Mouse (Mus musculus): ENCODE results near the gene Ccdc183. TPM values are rescaled to one million over a fixed set of nuclear protein-coding genes. Genes with fewer than 3 reads are reported as not detected.

Ccdc183 gene
- polyA plus RNA-seq, 1 experiment from 2014 or later = 0.23 TPM

DNA sequence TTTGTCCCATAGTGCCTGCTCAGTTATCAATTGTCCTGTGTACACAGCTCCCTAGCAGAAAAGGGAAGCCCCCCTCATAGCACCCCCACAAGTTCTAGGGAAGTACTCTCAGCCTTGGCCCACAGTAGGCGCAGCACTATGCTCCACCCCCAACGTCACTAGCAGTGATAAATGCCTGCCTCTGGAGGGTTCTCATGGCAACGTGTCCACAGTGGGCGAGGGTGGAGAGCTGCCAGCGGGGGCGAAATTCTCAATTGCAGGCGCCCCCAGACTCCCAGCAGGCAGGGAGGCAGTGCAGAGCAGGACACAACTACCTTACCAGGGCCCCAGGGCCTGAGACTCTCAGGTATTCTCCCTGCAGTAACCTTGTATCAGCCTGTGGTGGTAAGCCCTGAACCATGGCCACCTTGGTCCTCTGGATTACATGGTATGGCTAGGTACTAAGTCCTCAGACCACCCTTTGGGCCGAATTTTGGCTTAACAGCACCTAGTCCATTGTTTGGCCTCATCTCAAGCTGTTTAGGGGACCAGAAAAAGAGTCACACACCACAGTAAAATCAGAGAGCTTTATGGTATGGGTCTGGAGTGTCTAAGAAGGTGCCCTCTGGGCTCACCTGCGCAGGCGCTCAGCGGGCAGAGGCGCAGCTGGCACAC, 34.9 kb downstream of the Ccdc183 start:
- H3K9me3 ChIP-seq (ENCODE audit: control insufficient read depth, low read length) = no peaks in the 10 kb centered on the region
- H3K4me2 ChIP-seq (replicated peaks; ENCODE audit: low read depth, low read length) = no peak overlapping the region
- peaks cover 31% of the 10 kb centered on the region for H3K4me1 ChIP-seq (ENCODE audit: control insufficient read depth, insufficient read depth, low read length)
- ATAC-seq (ENCODE audit: low FRiP score, low TSS enrichment) = no peak
- H3K27me3 ChIP-seq (ENCODE audit: control insufficient read depth, insufficient read depth, low read length) = peaks cover 36% of the 10 kb centered on the region
- peaks cover 46% of the 10 kb centered on the region for H3K36me3 ChIP-seq (ENCODE audit: control insufficient read depth, insufficient read depth, low read length)
- WGBS = 55% methylated on average over 12 of the region's 12 CpGs
- H3K9ac ChIP-seq (ENCODE audit: low read depth, low read length) = no peak overlapping the region
- no peak overlapping the region for H3K27ac ChIP-seq (ENCODE audit: low read depth, low read length)
- no peak overlapping the region for H3K4me3 ChIP-seq (ENCODE audit: low read length)

DNA sequence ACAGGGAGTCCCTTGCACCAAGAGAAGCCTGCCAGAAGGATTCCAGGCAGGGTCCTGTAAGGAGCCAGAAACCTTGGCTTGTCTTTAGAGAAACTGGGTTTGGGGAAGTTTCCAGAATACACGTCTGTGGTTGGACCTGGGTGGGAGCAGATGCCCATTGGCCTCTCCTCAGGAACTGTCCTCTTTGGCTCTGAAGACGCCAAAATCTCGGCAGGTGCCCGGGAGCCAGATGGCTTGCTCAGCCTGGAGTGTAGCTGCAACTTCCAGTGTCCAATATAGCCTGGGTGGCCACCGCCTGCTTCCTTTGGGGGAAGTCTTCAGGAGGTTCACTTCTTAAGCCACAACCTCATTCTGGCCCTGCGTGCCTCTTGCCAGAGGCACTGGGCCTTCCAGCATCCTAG, 35.6 kb downstream of the Ccdc183 start:
- peak overlapping the region; percentile 61 for H3K4me2 ChIP-seq (replicated peaks; ENCODE audit: low read depth, low read length)
- WGBS = 33% methylated on average over 6 of the region's 6 CpGs
- peaks cover 2% of the 10 kb centered on the region; the same call in 1 of the 2 replicates for H3K9me3 ChIP-seq (ENCODE audit: control insufficient read depth, low read length)
- H3K9ac ChIP-seq (ENCODE audit: low read depth, low read length) = no peak overlapping the region
- H3K4me1 ChIP-seq (ENCODE audit: control insufficient read depth, insufficient read depth, low read length) = peaks cover 37% of the 10 kb centered on the region
- H3K36me3 ChIP-seq (ENCODE audit: control insufficient read depth, insufficient read depth, low read length) = peaks cover 39% of the 10 kb centered on the region
- ATAC-seq (ENCODE audit: low FRiP score, low TSS enrichment) = no peak
- peaks cover 43% of the 10 kb centered on the region for H3K27me3 ChIP-seq (ENCODE audit: control insufficient read depth, insufficient read depth, low read length)
- H3K27ac ChIP-seq (ENCODE audit: low read depth, low read length) = no peak overlapping the region
- H3K4me3 ChIP-seq (ENCODE audit: low read length) = no peak overlapping the region

GRCm38 (mm10) chr2:25581294-25581864, 36.1 kb downstream of the Ccdc183 start, which contains the start of gene Ajm1:
Gene Ajm1 (minus strand): TSS chr2:25581757.
- H3K4me2 ChIP-seq (replicated peaks; ENCODE audit: low read depth, low read length) = peak within 1 kb of the TSS; percentile 61
- peak; percentile 73 for ATAC-seq (ENCODE audit: low FRiP score, low TSS enrichment)
- peaks cover 2% of the 10 kb centered on the region; the same call in 1 of the 2 replicates for H3K9me3 ChIP-seq (ENCODE audit: control insufficient read depth, low read length)
- WGBS = 3% methylated on average over 19 of the region's 19 CpGs
- H3K4me3 ChIP-seq (ENCODE audit: low read length) = peak within 1 kb of the TSS; percentile 32
- peaks cover 37% of the 10 kb centered on the region for H3K4me1 ChIP-seq (ENCODE audit: control insufficient read depth, insufficient read depth, low read length)
- no peak within 1 kb of the TSS for H3K9ac ChIP-seq (ENCODE audit: low read depth, low read length)
- peaks cover 34% of the 10 kb centered on the region for H3K36me3 ChIP-seq (ENCODE audit: control insufficient read depth, insufficient read depth, low read length)
- peaks cover 48% of the 10 kb centered on the region for H3K27me3 ChIP-seq (ENCODE audit: control insufficient read depth, insufficient read depth, low read length)
- H3K27ac ChIP-seq (ENCODE audit: low read depth, low read length) = no peak within 1 kb of the TSS

DNA sequence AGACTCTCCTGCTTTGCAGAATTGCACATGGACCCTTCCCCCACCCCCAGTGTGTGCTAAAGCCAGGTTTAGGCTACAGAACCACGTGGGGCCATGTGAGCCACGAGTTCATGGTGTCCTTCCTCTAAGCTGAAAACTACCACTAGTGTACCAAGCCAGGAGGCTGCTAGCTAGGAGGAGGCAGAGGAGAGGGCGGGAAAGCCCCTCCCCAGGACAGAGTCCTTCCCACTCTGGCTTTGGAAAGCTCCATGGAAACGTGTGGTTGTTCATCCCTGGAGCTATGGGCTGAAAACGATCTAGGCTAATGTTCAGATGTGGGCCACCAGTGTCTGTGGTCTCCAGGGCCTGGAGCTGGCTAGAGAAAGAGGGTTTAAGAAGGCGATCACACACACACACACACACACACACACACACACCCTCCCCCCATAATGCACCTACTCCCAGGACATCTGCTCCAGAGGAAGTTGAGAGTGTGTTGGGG, 36.8 kb downstream of the Ccdc183 start:
- Histone ChIP-seq H3K4me3 (ENCODE audit: low read length) (no peak overlapping the region), H3K27ac (ENCODE audit: low read depth, low read length) (no peak overlapping the region), H3K36me3 (ENCODE audit: control insufficient read depth, insufficient read depth, low read length) (peaks cover 27% of the 10 kb centered on the region), H3K9ac (ENCODE audit: low read depth, low read length) (no peak overlapping the region), H3K4me2 (replicated peaks; ENCODE audit: low read depth, low read length) (no peak overlapping the region), H3K4me1 (ENCODE audit: control insufficient read depth, insufficient read depth, low read length) (peaks cover 39% of the 10 kb centered on the region), H3K9me3 (ENCODE audit: control insufficient read depth, low read length) (peaks cover 2% of the 10 kb centered on the region; the same call in 1 of the 2 replicates), H3K27me3 (ENCODE audit: control insufficient read depth, insufficient read depth, low read length) (peaks cover 56% of the 10 kb centered on the region)
- no peak for ATAC-seq (ENCODE audit: low FRiP score, low TSS enrichment)
- 50% methylated on average over 6 of the region's 6 CpGs for WGBS

- Histone ChIP-seq H3K9me3 (ENCODE audit: control insufficient read depth, low read length) (peaks cover 2% of the 10 kb centered on the region; the same call in 1 of the 2 replicates), H3K27ac (ENCODE audit: low read depth, low read length) (no peak overlapping the region), H3K4me1 (ENCODE audit: control insufficient read depth, insufficient read depth, low read length) (peaks cover 43% of the 10 kb centered on the region), H3K27me3 (ENCODE audit: control insufficient read depth, insufficient read depth, low read length) (peaks cover 56% of the 10 kb centered on the region), H3K4me3 (ENCODE audit: low read length) (peak overlapping the region; percentile 22), H3K36me3 (ENCODE audit: control insufficient read depth, insufficient read depth, low read length) (peaks cover 20% of the 10 kb centered on the region), H3K4me2 (replicated peaks; ENCODE audit: low read depth, low read length) (peak overlapping the region; percentile 39), H3K9ac (ENCODE audit: low read depth, low read length) (no peak overlapping the region)
- no peak for ATAC-seq (ENCODE audit: low FRiP score, low TSS enrichment)
- 8% methylated on average over 27 of the region's 27 CpGs for WGBS
Measured at GRCm38 (mm10) chr2:25579737-25580460, 37.6 kb downstream of the Ccdc183 start.

GRCm38 (mm10) chr2:25578796-25579736, 38.4 kb downstream of the Ccdc183 start:
- WGBS = 6% methylated on average over 77 of the region's 77 CpGs
- Histone ChIP-seq H3K9me3 (ENCODE audit: control insufficient read depth, low read length) (peaks cover 2% of the 10 kb centered on the region; the same call in 1 of the 2 replicates), H3K4me1 (ENCODE audit: control insufficient read depth, insufficient read depth, low read length) (peaks cover 45% of the 10 kb centered on the region), H3K27me3 (ENCODE audit: control insufficient read depth, insufficient read depth, low read length) (peaks cover 56% of the 10 kb centered on the region), H3K9ac (ENCODE audit: low read depth, low read length) (no peak overlapping the region), H3K4me2 (replicated peaks; ENCODE audit: low read depth, low read length) (peak overlapping the region; percentile 39), H3K4me3 (ENCODE audit: low read length) (peak overlapping the region; percentile 22), H3K27ac (ENCODE audit: low read depth, low read length) (no peak overlapping the region), H3K36me3 (ENCODE audit: control insufficient read depth, insufficient read depth, low read length) (peaks cover 12% of the 10 kb centered on the region)
- ATAC-seq (ENCODE audit: low FRiP score, low TSS enrichment) = no peak

GRCm38 (mm10) chr2:25577951-25578795, 39.3 kb downstream of the Ccdc183 start:
- no peak for ATAC-seq (ENCODE audit: low FRiP score, low TSS enrichment)
- Histone ChIP-seq H3K4me1 (ENCODE audit: control insufficient read depth, insufficient read depth, low read length) (peaks cover 52% of the 10 kb centered on the region), H3K27ac (ENCODE audit: low read depth, low read length) (no peak overlapping the region), H3K27me3 (ENCODE audit: control insufficient read depth, insufficient read depth, low read length) (peaks cover 56% of the 10 kb centered on the region), H3K4me3 (ENCODE audit: low read length) (peak overlapping the region; percentile 22), H3K9me3 (ENCODE audit: control insufficient read depth, low read length) (peaks cover 2% of the 10 kb centered on the region; the same call in 1 of the 2 replicates), H3K36me3 (ENCODE audit: control insufficient read depth, insufficient read depth, low read length) (peaks cover 4% of the 10 kb centered on the region), H3K9ac (ENCODE audit: low read depth, low read length) (0 out of 2 replicates have a peak overlapping the region, but pooled peaks have one; percentile 23), H3K4me2 (replicated peaks; ENCODE audit: low read depth, low read length) (peak overlapping the region; percentile 36)
- 6% methylated on average over 70 of the region's 75 CpGs for WGBS
